Mouse (Mus musculus) CH12.LX (cell line): ENCODE results near the gene Atp5mpl. TPM values are rescaled to one million over a fixed set of nuclear protein-coding genes. Genes with fewer than 3 reads are reported as not detected.

Source experiments
- DNase-seq: peaks from one replicate; pipeline ENCODE4 v3.0.0-alpha.2; 2013; ENCODE audit errors: extremely low read depth
- H3K27ac ChIP-seq: 2 replicates; pipeline ENCODE4 v1.5.1; 2012; ENCODE audit warnings: low read depth, mild to moderate bottlenecking, control low read depth, moderate library complexity; ENCODE audit not compliant: insufficient read depth
- H3K27me3 ChIP-seq: replicated peaks from 2 replicates; pipeline ENCODE3; 2012; ENCODE audit warnings: inconsistent platforms
- H3K36me3 ChIP-seq, 2 experiments: replicated peaks in 1 of 2; 2 replicates each; pipeline versions ENCODE3 to v1.6.1; 2012; ENCODE audit warnings: inconsistent platforms in 1 of 2, low read length in 1 of 2, mild to moderate bottlenecking in 1 of 2, mixed read lengths in 1 of 2, moderate library complexity in 1 of 2; ENCODE audit not compliant: control insufficient read depth in 1 of 2, insufficient read depth in 1 of 2
- H3K4me1 ChIP-seq, 2 experiments: 2 replicates each; pipeline ENCODE4 v1.6.1; 2012; ENCODE audit warnings: inconsistent platforms in 1 of 2, moderate library complexity in 1 of 2; ENCODE audit not compliant: insufficient read depth in 2 of 2, control insufficient read depth in 1 of 2
- H3K4me2 ChIP-seq: 2 replicates; pipeline ENCODE4 v1.6.1; 2012; ENCODE audit warnings: low read depth, mild to moderate bottlenecking, control low read depth; ENCODE audit not compliant: poor library complexity, insufficient read depth, severe bottlenecking
- H3K4me3 ChIP-seq, 3 experiments: fragments of 150-350 bp in 1 of 3; sonication (generic) in 1 of 3; replicated peaks in 1 of 3; 2 replicates each; pipeline versions ENCODE3 to v1.5.1; 2011 to 2012; ENCODE audit warnings: low read depth in 2 of 3, low read length in 2 of 3, mild to moderate bottlenecking in 2 of 3, moderate library complexity in 2 of 3, control low read depth in 1 of 3, improper control_type of control experiment in 1 of 3, inconsistent platforms in 1 of 3, mixed read lengths in 1 of 3; ENCODE audit not compliant: poor library complexity in 1 of 3
- H3K79me2 ChIP-seq: replicated peaks from 2 replicates; pipeline ENCODE4 v1.6.1; 2012; ENCODE audit warnings: mild to moderate bottlenecking, moderate library complexity; ENCODE audit not compliant: control insufficient read depth, poor library complexity, insufficient read depth, severe bottlenecking; ENCODE audit errors: extremely low read depth
- H3K9ac ChIP-seq: 2 replicates; pipeline ENCODE4 v1.6.1; 2012; ENCODE audit warnings: low read depth, mild to moderate bottlenecking, control low read depth, moderate library complexity; ENCODE audit not compliant: insufficient read depth
- H3K9me3 ChIP-seq: replicated peaks from 2 replicates; pipeline ENCODE3; 2012; ENCODE audit warnings: low read length, inconsistent platforms, mixed read lengths
- BHLHE40 ChIP-seq: IDR thresholded peaks from 2 replicates; pipeline ENCODE4 v1.6.1; 2011; ENCODE audit warnings: mild to moderate bottlenecking, low read depth, low read length, improper control_type of control experiment
- CTCF ChIP-seq, 2 experiments: IDR thresholded peaks in 1 of 2; conservative IDR thresholded peaks in 1 of 2; 2 replicates each; pipeline ENCODE4 v1.5.1; 2011 to 2012; ENCODE audit warnings: low read depth in 2 of 2, low read length in 2 of 2, improper control_type of control experiment in 1 of 2, inconsistent platforms in 1 of 2, mild to moderate bottlenecking in 1 of 2, moderate library complexity in 1 of 2
- EP300 ChIP-seq: IDR thresholded peaks from 2 replicates; pipeline ENCODE4 v1.6.1; 2011; ENCODE audit warnings: low read length, improper control_type of control experiment
- IRF4 ChIP-seq: IDR thresholded peaks from 2 replicates; pipeline ENCODE4 v1.6.1; 2014; ENCODE audit warnings: low read depth, mild to moderate bottlenecking, inconsistent platforms, low read length, improper control_type of control experiment
- JUND ChIP-seq: conservative IDR thresholded peaks from 2 replicates; pipeline ENCODE4 v1.6.1; 2011; ENCODE audit warnings: low read depth, low read length, improper control_type of control experiment
- MAFK ChIP-seq: IDR thresholded peaks from 2 replicates; pipeline ENCODE4 v1.6.1; 2011; ENCODE audit warnings: low read length, improper control_type of control experiment; ENCODE audit not compliant: insufficient replicate concordance
- POLR2A ChIP-seq: IDR thresholded peaks from 2 replicates; pipeline ENCODE4 v1.6.1; 2011; ENCODE audit warnings: low read depth, mild to moderate bottlenecking, improper control_type of control experiment, low read length
- POLR2AphosphoS2 ChIP-seq: IDR thresholded peaks from 2 replicates; pipeline ENCODE4 v1.6.1; 2011; ENCODE audit warnings: low read depth, low read length, improper control_type of control experiment
- RAD21 ChIP-seq: IDR thresholded peaks from 2 replicates; pipeline ENCODE4 v1.6.1; 2011; ENCODE audit warnings: low read depth, mild to moderate bottlenecking, low read length, improper control_type of control experiment, moderate library complexity
- SIN3A ChIP-seq: IDR thresholded peaks from 2 replicates; pipeline ENCODE4 v1.6.1; 2012; ENCODE audit warnings: low read length, improper control_type of control experiment, inconsistent platforms
- TBP ChIP-seq: conservative IDR thresholded peaks from 2 replicates; pipeline ENCODE4 v1.6.1; 2011; ENCODE audit warnings: low read depth, low read length, improper control_type of control experiment
- ZC3H11A ChIP-seq: IDR thresholded peaks from 2 replicates; pipeline ENCODE4 v1.6.1; 2012; ENCODE audit warnings: low read depth, mild to moderate bottlenecking, inconsistent platforms, low read length, improper control_type of control experiment
- dilution Hi-C: fragments of 300-500 bp; cut with MboI; formaldehyde crosslinking; loops from 2 replicates; pipeline ENCODE4 v1.14.3; 2020; ENCODE audit warnings: low sequenced_read_pairs; ENCODE audit not compliant: extremely low pct_unique_long_range_greater_than_20kb, extremely low pct_ligation_motif_present
- in situ Hi-C: fragments of 300-500 bp; cut with MboI; formaldehyde crosslinking; loops from 3 replicates; pipeline ENCODE4 v1.14.3; 2019; ENCODE audit warnings: low sequenced_read_pairs, low pct_ligation_motif_present, low pct_unique_long_range_greater_than_20kb, mixed read lengths
- polyA plus RNA-seq: library from polyadenylated mRNA; unstranded; fragments of >175 nt; gene quantifications from 2 replicates; pipeline ENCODE4 v1.2.1, GENCODE M21; 2012; ENCODE audit warnings: low read depth; ENCODE audit not compliant: insufficient read length
- total RNA-seq, 2 experiments: library from RNA; depleted of rRNA; stranded (reverse); fragments of 300-350 nt in 1 of 2; fragments of >200 nt in 1 of 2; gene quantifications; 2 replicates each; pipeline ENCODE4 v1.2.3; 2012 to 2014

Gene Atp5mpl
- total and polyA plus RNA-seq, 3 experiments = 164 to 669 (median 224) TPM

GRCm38 (mm10) chr12:111977138-111977537, 10.4 kb upstream of the Atp5mpl start:
- Histone ChIP-seq H3K79me2 (no peaks in the 10 kb centered on the region), H3K27me3 (peaks cover 31% of the 10 kb centered on the region), H3K9me3 (peaks cover 4% of the 10 kb centered on the region), H3K4me2 (no peak overlapping the region), H3K9ac (no peak overlapping the region), H3K27ac (no peak overlapping the region), H3K4me3 (no peak overlapping the region), H3K36me3 (no peaks in the 10 kb centered on the region), H3K4me1 (peaks cover 5% of the 10 kb centered on the region in 2 experiments; a peak in 3 of 4 replicates)
- in situ Hi-C loops = no loop called here
- TF ChIP-seq MAFK (no peak), TBP (no peak), BHLHE40 (no peak), ZC3H11A (no peak), CTCF (conservative IDR thresholded peaks at IDR 0.05 in 1 of 2, IDR thresholded peaks at IDR 0.05 in 1 of 2; ENCODE audit: low read depth in 2 of 2, low read length in 2 of 2) (no peak)
- dilution Hi-C loops = no loop called here
- no peak for DNase-seq

GRCm38 (mm10) chr12:111974578-111974977, 7.8 kb upstream of the Atp5mpl start:
- Histone ChIP-seq H3K9me3 (peaks cover 4% of the 10 kb centered on the region), H3K36me3 (no peaks in the 10 kb centered on the region), H3K27me3 (peaks cover 27% of the 10 kb centered on the region), H3K79me2 (no peaks in the 10 kb centered on the region), H3K9ac (no peak overlapping the region), H3K4me3 (no peak overlapping the region), H3K27ac (no peak overlapping the region), H3K4me1 (no peaks in the 10 kb centered on the region), H3K4me2 (no peak overlapping the region)
- dilution Hi-C loops = no loop called here
- in situ Hi-C loops = no loop called here
- DNase-seq = no peak
- TF ChIP-seq RAD21 (no peak), IRF4 (no peak), POLR2A (no peak), SIN3A (no peak), JUND (no peak), POLR2AphosphoS2 (no peak), EP300 (no peak)

- DNase-seq = no peak
- H3K4me2 ChIP-seq = no peak overlapping the region
- H3K36me3 ChIP-seq = no peaks in the 10 kb centered on the region
- no peaks in the 10 kb centered on the region for H3K79me2 ChIP-seq
- no peak overlapping the region for H3K4me3 ChIP-seq
- H3K27ac ChIP-seq = no peak overlapping the region
- no peak overlapping the region for H3K9ac ChIP-seq
- peaks cover 4% of the 10 kb centered on the region for H3K9me3 ChIP-seq
- dilution Hi-C loops (no loop called here), in situ Hi-C loops (no loop called here)
- H3K27me3 ChIP-seq = peaks cover 27% of the 10 kb centered on the region
- no peaks in the 10 kb centered on the region for H3K4me1 ChIP-seq
- TF ChIP-seq CTCF (conservative IDR thresholded peaks at IDR 0.05 in 1 of 2, IDR thresholded peaks at IDR 0.05 in 1 of 2; ENCODE audit: low read depth in 2 of 2, low read length in 2 of 2) (no peak), BHLHE40 (peak; percentile 41; the same call in 1 of the 2 replicates)
- TF ChIP-seq, all 38 proteins: peak for 1
These were observed 5.7 kb upstream of the Atp5mpl start for GRCm38 (mm10) chr12:111972504-111972903.
